Mouse (Mus musculus) intestine, postnatal 0 days (tissue): ENCODE data around the gene Marveld1. TPM values are rescaled to one million over a fixed set of nuclear protein-coding genes. Genes with fewer than 3 reads are reported as not detected.

Experiments used
- ATAC-seq: fragments of 200-750 bp; cut with Nextera tagmentation; 2 replicates; pipeline ENCODE4 v1.8.0; 2017; ENCODE audit warnings: mild to moderate bottlenecking, moderate TSS enrichment, moderate library complexity
- H3K27ac ChIP-seq: fragments of 300-500 bp; sonication (generic); 2 replicates; pipeline ENCODE4 v1.5.1; 2014; ENCODE audit warnings: mild to moderate bottlenecking, low read depth, low read length, moderate library complexity
- H3K27me3 ChIP-seq: fragments of 300-500 bp; sonication (generic); replicated peaks from 2 replicates; pipeline ENCODE4 v1.6.1; 2014; ENCODE audit warnings: low read length, mixed read lengths; ENCODE audit not compliant: control insufficient read depth, insufficient read depth
- H3K36me3 ChIP-seq: fragments of 300-500 bp; sonication (generic); 2 replicates; pipeline ENCODE4 v1.6.1; 2014; ENCODE audit warnings: mild to moderate bottlenecking, moderate library complexity; ENCODE audit not compliant: control insufficient read depth, insufficient read depth
- H3K4me1 ChIP-seq: fragments of 300-500 bp; sonication (generic); replicated peaks from 2 replicates; pipeline ENCODE4 v1.6.1; 2014; ENCODE audit warnings: antibody characterized with exemption, low read length, mixed read lengths; ENCODE audit not compliant: control insufficient read depth, insufficient read depth
- H3K4me2 ChIP-seq: fragments of 300-500 bp; sonication (generic); replicated peaks from 2 replicates; pipeline ENCODE4 v1.6.1; 2014; ENCODE audit warnings: low read depth, mild to moderate bottlenecking, moderate library complexity
- H3K4me3 ChIP-seq: fragments of 300-500 bp; sonication (generic); 2 replicates; pipeline ENCODE4 v1.5.1; 2014; ENCODE audit warnings: low read depth, low read length
- H3K9ac ChIP-seq: fragments of 300-500 bp; sonication (generic); 2 replicates; pipeline ENCODE4 v1.6.1; 2014; ENCODE audit warnings: mild to moderate bottlenecking, low read depth, low read length
- H3K9me3 ChIP-seq: fragments of 300-500 bp; sonication (generic); 2 replicates; pipeline ENCODE4 v1.6.1; 2016; ENCODE audit warnings: mixed run types; ENCODE audit not compliant: control insufficient read depth
- CTCF ChIP-seq: sonication (generic); IDR thresholded peaks from 2 replicates; pipeline ENCODE4 v1.5.1; 2016; ENCODE audit warnings: low read depth, mild to moderate bottlenecking, control low read depth, antibody characterized with exemption, moderate library complexity
- WGBS: fragments of 180-500 bp; shearing (Covaris S2); extraction: QIAGEN DNeasy Blood & Tissue Kit; methylation state at CpG from one replicate; pipeline ENCODE4 v1.1.7; 2014; 5-methylcytosine and 5-hydroxymethylcytosine counted together
- polyA plus RNA-seq: library from polyadenylated mRNA; unstranded; fragments of >200 nt; fragmentation: Nextera tagmentation; extraction: Ambion mirVana; gene quantifications from 2 replicates; pipeline ENCODE4 v1.2.1, GENCODE M21; 2015

Marveld1 gene
- polyA plus RNA-seq, 1 experiment from 2014 or later, result 9.6 TPM

DNA sequence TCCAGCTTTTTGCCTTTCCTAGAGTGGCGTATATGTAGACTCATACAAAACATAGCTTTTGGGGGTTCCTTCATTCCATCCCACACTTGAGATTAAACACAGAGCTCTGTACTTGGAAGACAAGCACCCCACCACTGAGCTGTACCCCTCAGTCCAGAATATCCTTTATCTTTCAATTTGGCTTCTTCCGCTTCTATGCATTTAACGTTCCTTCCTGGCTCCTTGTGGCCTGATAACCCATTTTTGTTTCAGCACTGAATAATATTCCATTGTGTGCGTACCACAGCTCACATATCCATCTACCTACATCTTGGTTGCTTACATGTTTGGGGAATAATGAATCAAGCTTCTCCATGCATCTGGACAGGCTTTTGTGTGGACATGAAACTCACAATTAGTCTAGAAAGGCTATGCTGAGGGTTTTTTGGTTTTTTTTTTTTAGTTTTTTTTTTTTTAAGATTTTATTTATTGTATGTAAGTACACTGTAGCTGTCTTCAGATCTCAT, 10.0 kb upstream of the Marveld1 start:
- no peak overlapping the region for H3K27ac ChIP-seq
- ATAC-seq, result no peak
- H3K9ac ChIP-seq, result no peak overlapping the region
- H3K27me3 ChIP-seq, result no peaks in the 10 kb centered on the region
- WGBS, result 92% methylated on average over 4 of the region's 4 CpGs
- TF ChIP-seq CTCF, result no peak
- H3K4me1 ChIP-seq, result no peaks in the 10 kb centered on the region
- no peaks in the 10 kb centered on the region for H3K36me3 ChIP-seq
- no peak overlapping the region for H3K4me2 ChIP-seq
- H3K4me3 ChIP-seq, result no peak overlapping the region
- no peaks in the 10 kb centered on the region for H3K9me3 ChIP-seq

DNA sequence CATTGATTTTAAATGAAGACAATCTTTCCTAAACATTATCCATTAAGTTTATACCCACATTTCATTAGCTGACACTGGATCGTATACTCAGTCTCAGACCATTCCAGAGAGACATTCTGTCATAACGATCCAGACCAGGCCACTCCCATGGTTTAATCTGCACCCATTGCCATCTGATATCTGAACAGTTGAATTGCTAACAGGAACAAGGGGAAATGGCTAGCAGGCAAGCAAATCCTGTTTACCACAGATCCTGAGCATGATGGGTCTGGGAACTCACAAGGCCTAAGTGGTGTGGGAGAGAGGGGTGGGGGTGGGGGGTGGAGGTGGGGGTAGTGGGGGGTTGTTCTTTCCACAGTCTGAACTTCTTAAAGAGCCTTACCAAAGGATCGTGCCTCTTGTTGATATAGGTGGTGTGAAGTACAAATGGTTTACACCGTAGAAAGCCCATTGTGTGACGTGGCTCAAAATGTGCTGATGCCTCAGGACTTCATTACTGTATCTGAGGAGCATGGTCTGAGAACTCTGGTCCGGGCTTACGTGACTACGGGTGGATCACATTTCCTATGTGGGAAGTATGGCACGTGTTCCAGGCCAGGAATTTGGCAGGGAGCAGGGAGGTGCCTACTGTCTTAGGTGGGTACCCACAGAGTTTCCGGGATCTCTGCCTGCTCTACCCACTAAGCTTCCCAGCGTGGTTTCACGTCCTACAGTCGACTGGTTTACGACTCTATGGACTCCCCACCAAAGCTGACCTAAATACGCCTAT, 8.5 kb upstream of the Marveld1 start:
- no peak for ATAC-seq
- no peak overlapping the region for H3K9ac ChIP-seq
- H3K4me1 ChIP-seq, result no peaks in the 10 kb centered on the region
- H3K4me3 ChIP-seq, result no peak overlapping the region
- H3K27ac ChIP-seq, result no peak overlapping the region
- no peaks in the 10 kb centered on the region for H3K27me3 ChIP-seq
- no peaks in the 10 kb centered on the region for H3K36me3 ChIP-seq
- no peak overlapping the region for H3K4me2 ChIP-seq
- TF ChIP-seq CTCF, result no peak
- 79% methylated on average over 15 of the region's 15 CpGs for whole genome bisulfite sequencing
- no peaks in the 10 kb centered on the region for H3K9me3 ChIP-seq

GRCm38 (mm10) chr19:42139724-42140517, 7.3 kb upstream of the Marveld1 start:
- Histone ChIP-seq H3K9me3 (no peaks in the 10 kb centered on the region), H3K27me3 (no peaks in the 10 kb centered on the region), H3K4me3 (no peak overlapping the region), H3K4me1 (no peaks in the 10 kb centered on the region), H3K36me3 (no peaks in the 10 kb centered on the region), H3K4me2 (no peak overlapping the region), H3K9ac (no peak overlapping the region), H3K27ac (no peak overlapping the region)
- 69% methylated on average over 5 of the region's 5 CpGs for WGBS
- no peak for TF ChIP-seq CTCF
- ATAC-seq, result no peak

DNA sequence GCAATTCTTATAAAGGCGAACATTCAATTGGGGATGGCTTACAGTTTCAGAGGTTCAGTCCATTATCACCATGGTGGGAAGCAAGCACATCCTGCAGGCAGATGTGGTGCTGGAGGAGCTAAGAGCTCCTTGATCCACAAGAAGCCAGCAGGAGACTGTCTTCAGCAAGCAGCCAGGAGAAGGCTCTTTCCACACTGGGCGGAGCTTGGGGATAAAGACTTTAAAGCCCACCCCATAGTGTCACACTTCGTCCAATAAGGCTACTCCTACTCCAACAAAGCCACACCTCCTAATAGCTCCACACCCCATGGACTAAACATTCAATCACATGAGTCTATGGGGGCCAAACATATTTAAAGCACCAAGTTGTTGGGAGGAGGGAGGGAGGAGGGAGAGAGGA, 5.2 kb upstream of the Marveld1 start:
- Histone ChIP-seq H3K36me3 (no peaks in the 10 kb centered on the region), H3K4me1 (no peaks in the 10 kb centered on the region), H3K4me2 (no peak overlapping the region), H3K27ac (no peak overlapping the region), H3K27me3 (no peaks in the 10 kb centered on the region), H3K4me3 (no peak overlapping the region), H3K9me3 (no peaks in the 10 kb centered on the region), H3K9ac (no peak overlapping the region)
- ATAC-seq, result no peak
- no peak for TF ChIP-seq CTCF
- 78% methylated on average over 3 of the region's 3 CpGs for WGBS

GRCm38 (mm10) chr19:42142757-42143156, 4.4 kb upstream of the Marveld1 start:
- Histone ChIP-seq H3K27me3 (no peaks in the 10 kb centered on the region), H3K4me2 (no peak overlapping the region), H3K9me3 (no peaks in the 10 kb centered on the region), H3K36me3 (no peaks in the 10 kb centered on the region), H3K9ac (no peak overlapping the region), H3K4me3 (no peak overlapping the region), H3K27ac (no peak overlapping the region), H3K4me1 (no peaks in the 10 kb centered on the region)
- no peak for ATAC-seq
- TF ChIP-seq CTCF, result no peak
- WGBS, result 85% methylated on average over 2 of the region's 2 CpGs

- no peaks in the 10 kb centered on the region for H3K9me3 ChIP-seq
- H3K27ac ChIP-seq, result no peak overlapping the region
- no peaks in the 10 kb centered on the region for H3K27me3 ChIP-seq
- 46% methylated on average over 6 of the region's 6 CpGs for WGBS
- no peaks in the 10 kb centered on the region for H3K4me1 ChIP-seq
- H3K36me3 ChIP-seq, result no peaks in the 10 kb centered on the region
- no peak overlapping the region for H3K4me3 ChIP-seq
- no peak overlapping the region for H3K9ac ChIP-seq
- H3K4me2 ChIP-seq, result no peak overlapping the region
- ATAC-seq, result no peak
- no peak for TF ChIP-seq CTCF
Measured at GRCm38 (mm10) chr19:42144067-42144466, 3.1 kb upstream of the Marveld1 start.
